ENCODE assay signal across 11 mouse cellular contexts in genomic region chr2:166116278-166116608, GRCm38 (mm10).
"Had no signal": no experiment of that assay in that cellular context is flagged by ENCODE, and none has a peak within 500 bp of the region (broad histone marks: within the 10 kb centered on the region; RNA-seq: fewer than 3 reads in every experiment).

No protein-coding gene starts in this region.

- H3K9me3 ChIP-seq: limb, embryonic 13.5 days; liver, embryonic 15.5 days; midbrain, embryonic 12.5 days; neural tube, embryonic 13.5 days had no signal

- ATAC-seq: intestine, embryonic 16.5 days; midbrain, embryonic 16.5 days had no signal

- DNase-seq: left cerebral cortex, postnatal 4 days; right cerebral cortex, adult 18-20 months; right cerebral cortex, postnatal 25 days; thymus, postnatal 14 days had no signal

- H3K27ac ChIP-seq: limb, embryonic 13.5 days; liver, embryonic 15.5 days; midbrain, embryonic 12.5 days; neural tube, embryonic 13.5 days had no signal

- H3K36me3 ChIP-seq: liver, embryonic 15.5 days had no signal

- H3K9ac ChIP-seq: limb, embryonic 13.5 days; liver, embryonic 15.5 days; midbrain, embryonic 12.5 days; neural tube, embryonic 13.5 days had no signal

- H3K4me3 ChIP-seq: limb, embryonic 13.5 days; liver, embryonic 15.5 days; midbrain, embryonic 12.5 days; neural tube, embryonic 13.5 days had no signal

- H3K4me2 ChIP-seq: limb, embryonic 13.5 days; liver, embryonic 11.5 days; liver, embryonic 15.5 days; midbrain, embryonic 12.5 days; neural tube, embryonic 13.5 days had no signal

- H3K4me1 ChIP-seq: liver, embryonic 15.5 days had no signal

- H3K27me3 ChIP-seq: limb, embryonic 13.5 days; liver, embryonic 15.5 days; neural tube, embryonic 13.5 days had no signal
